Mouse (Mus musculus): Measurements from ENCODE around the gene Cdan1.

DNA sequence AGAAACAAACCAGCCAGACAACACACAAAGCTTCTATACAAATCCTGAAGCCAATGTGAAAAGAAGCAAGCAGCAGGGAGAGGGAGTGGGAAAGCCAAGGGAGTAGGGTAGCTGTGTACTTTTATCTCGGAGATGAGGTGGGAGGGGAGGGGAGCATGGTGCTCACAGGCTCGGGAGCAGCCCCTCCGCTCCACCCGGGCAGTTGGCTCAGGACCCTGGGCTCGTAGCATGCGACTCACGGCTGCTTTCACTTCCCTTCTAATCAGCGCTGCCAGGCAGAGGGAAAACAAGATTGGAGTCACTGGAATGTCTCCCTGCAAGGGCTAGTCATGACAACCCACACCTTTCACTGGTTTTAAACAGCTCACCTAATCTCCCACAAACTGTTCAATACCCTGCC, 127.4 kb downstream of the Cdan1 start:
- TF ChIP-seq POLR2A (IDR thresholded peaks at IDR 0.05; ENCODE audit: borderline replicate concordance, low read depth, low read length) (no peak), CTCF (IDR thresholded peaks at IDR 0.05; ENCODE audit: low read depth, low read length) (no peak)

Measured in bone marrow macrophage, adult 2 months (primary cell).